Mouse (Mus musculus) G1E (cell line): ENCODE data around the gene Zc3hc1. TPM values are rescaled to one million over a fixed set of nuclear protein-coding genes. Genes with fewer than 3 reads are reported as not detected.

ENCODE experiments used
- ATAC-seq: 2 replicates; pipeline ENCODE4 v1.8.0; 2016; ENCODE audit warnings: mild to moderate bottlenecking; ENCODE audit not compliant: insufficient number of reproducible peaks, poor library complexity, low FRiP score, severe bottlenecking; ENCODE audit errors: extremely low read depth
- DNase-seq: peaks from one replicate; pipeline ENCODE4 v3.0.0; 2012; ENCODE audit warnings: low spot score
- H3K27me3 ChIP-seq: 2 replicates; pipeline ENCODE4 v1.6.1; 2012; ENCODE audit warnings: mild to moderate bottlenecking, low read length, inconsistent platforms; ENCODE audit not compliant: insufficient read depth
- H3K36me3 ChIP-seq: replicated peaks from 2 replicates; pipeline ENCODE3; 2012; ENCODE audit warnings: mild to moderate bottlenecking, inconsistent platforms
- H3K4me1 ChIP-seq: 2 replicates; pipeline ENCODE4 v1.6.1; 2012; ENCODE audit warnings: low read depth, low read length, inconsistent platforms, mixed read lengths; ENCODE audit not compliant: insufficient read depth
- H3K4me3 ChIP-seq: 2 replicates; pipeline ENCODE4 v1.5.1; 2012; ENCODE audit warnings: low read depth, mild to moderate bottlenecking, inconsistent platforms, low read length, moderate library complexity, mixed read lengths
- H3K9me3 ChIP-seq: replicated peaks from 2 replicates; pipeline ENCODE4 v1.6.1; 2012; ENCODE audit warnings: inconsistent platforms
- CTCF ChIP-seq: IDR thresholded peaks from 2 replicates; pipeline ENCODE4 v1.5.1; 2012; ENCODE audit warnings: low read depth, low read length, inconsistent platforms, mixed read lengths
- GATA1 ChIP-seq: IDR thresholded peaks from 2 replicates; pipeline ENCODE4 v1.6.1; 2012; ENCODE audit warnings: borderline replicate concordance, low read length, inconsistent platforms, mixed read lengths
- GATA2 ChIP-seq: IDR thresholded peaks from 2 replicates; pipeline ENCODE4 v1.6.1; 2012; ENCODE audit warnings: low read depth, low read length, inconsistent platforms, borderline replicate concordance
- POLR2AphosphoS5 ChIP-seq: IDR thresholded peaks from 2 replicates; pipeline ENCODE4 v1.6.1; 2012; ENCODE audit warnings: low read depth, low read length, inconsistent platforms; ENCODE audit not compliant: insufficient replicate concordance
- TAL1 ChIP-seq: conservative IDR thresholded peaks from 2 replicates; pipeline ENCODE4 v1.6.1; 2012; ENCODE audit warnings: low read depth, low read length, inconsistent platforms, mixed read lengths
- polyA plus RNA-seq: library from polyadenylated mRNA; stranded (reverse); fragments of >175 nt; gene quantifications from 2 replicates; pipeline ENCODE4 v1.2.3, GENCODE M21; 2012
- total RNA-seq, 2 experiments: library from RNA; stranded (forward) in 1 of 2; stranded (reverse) in 1 of 2; fragments of 200-1000 nt in 1 of 2; fragments of >200 nt in 1 of 2; fragmentation: Nextera tagmentation in 1 of 2; gene quantifications; 2 replicates each; pipeline ENCODE4 v1.2.3; 2014 to 2017

Zc3hc1 gene
- total and polyA plus RNA-seq, 3 experiments: 22.0 to 71.3 (median 53.0) TPM

DNA sequence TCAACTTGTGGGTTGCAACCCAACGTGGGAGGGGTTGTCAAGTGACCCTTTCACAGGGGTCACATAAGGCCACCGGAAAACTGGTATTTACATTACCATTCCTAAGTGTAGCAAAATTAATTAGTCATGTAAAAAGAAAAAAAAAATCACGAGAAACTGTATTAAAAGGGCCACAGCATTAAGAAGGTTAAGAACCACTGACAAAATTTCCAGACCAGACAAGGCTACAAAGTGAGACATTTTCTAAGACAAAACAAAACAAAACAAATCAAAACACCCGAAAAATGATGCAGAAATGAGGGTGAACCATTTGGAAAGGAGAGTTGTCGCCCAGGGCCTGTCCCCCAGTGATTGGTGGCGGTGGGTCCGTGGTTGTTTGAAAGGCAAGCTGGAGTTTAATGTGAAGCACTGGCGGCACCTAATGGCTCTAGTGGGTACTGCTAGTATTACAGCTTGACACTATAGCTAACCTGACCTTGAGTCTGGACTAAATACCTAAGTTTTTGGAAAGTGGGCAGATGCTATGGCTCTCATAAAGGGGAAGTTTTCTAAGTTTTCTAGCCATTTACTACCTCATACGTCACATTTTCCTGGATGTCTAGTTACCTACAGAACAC is 33.2 kb downstream of the Zc3hc1 start:
- peaks cover 28% of the 10 kb centered on the region for H3K4me1 ChIP-seq
- peaks cover 8% of the 10 kb centered on the region for H3K36me3 ChIP-seq
- H3K9me3 ChIP-seq: no peaks in the 10 kb centered on the region
- H3K27me3 ChIP-seq: no peaks in the 10 kb centered on the region
- DNase-seq (peak; percentile 46), ATAC-seq (peak; percentile 45; the same call in 1 of the 2 replicates)
- TF ChIP-seq CTCF: peak; percentile 74
- no peak for TF ChIP-seq GATA2
- no peak overlapping the region for H3K4me3 ChIP-seq

DNA sequence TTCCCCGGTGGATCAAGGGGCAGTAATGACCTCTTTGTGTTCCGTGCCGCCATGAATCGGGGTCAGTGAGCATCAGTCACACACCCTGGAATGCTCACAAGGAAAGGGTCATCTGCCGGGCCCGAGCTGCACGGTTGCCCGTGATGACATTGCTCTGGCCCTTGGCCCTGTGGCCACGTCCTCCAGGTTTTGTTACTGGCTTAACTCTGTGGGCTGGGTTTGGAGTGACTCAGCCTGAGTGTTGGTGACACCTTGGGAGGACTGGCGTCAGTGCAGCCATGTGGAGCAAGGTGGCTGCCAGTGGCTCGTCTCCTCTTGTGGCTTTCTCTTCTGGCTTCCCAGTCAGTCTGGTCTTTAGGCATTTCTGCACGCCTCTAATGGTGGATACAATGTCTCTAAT is 34.1 kb downstream of the Zc3hc1 start:
- no peaks in the 10 kb centered on the region for H3K9me3 ChIP-seq
- TF ChIP-seq CTCF (no peak), GATA1 (no peak), POLR2AphosphoS5 (no peak), GATA2 (no peak)
- H3K4me3 ChIP-seq: no peak overlapping the region
- DNase-seq (no peak), ATAC-seq (no peak)
- H3K4me1 ChIP-seq: peaks cover 35% of the 10 kb centered on the region
- peaks cover 3% of the 10 kb centered on the region for H3K36me3 ChIP-seq
- peaks cover 7% of the 10 kb centered on the region for H3K27me3 ChIP-seq

DNA sequence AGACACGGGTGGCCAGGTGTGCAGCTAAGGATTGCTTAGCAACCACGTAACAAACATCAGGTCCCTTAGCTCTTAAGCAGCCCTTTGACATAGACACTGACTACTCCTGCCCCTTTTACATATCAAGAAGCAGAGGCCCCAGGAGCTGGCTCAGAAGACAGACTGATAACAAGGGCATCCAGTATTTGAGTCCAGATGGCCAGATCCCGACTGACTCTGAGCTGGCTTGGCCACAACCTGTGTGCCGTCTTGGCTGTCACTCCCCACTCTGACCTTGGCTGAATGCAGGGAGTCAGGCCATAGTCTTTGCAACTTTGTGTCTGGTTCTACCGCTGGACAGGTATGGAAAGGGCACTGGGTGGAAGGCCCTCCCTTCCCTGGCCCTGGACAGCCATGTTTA is 34.7 kb downstream of the Zc3hc1 start:
- Histone ChIP-seq H3K27me3 (peaks cover 7% of the 10 kb centered on the region), H3K4me1 (peaks cover 38% of the 10 kb centered on the region), H3K9me3 (no peaks in the 10 kb centered on the region), H3K36me3 (peaks cover 3% of the 10 kb centered on the region), H3K4me3 (no peak overlapping the region)
- ATAC-seq: no peak
- TF ChIP-seq POLR2AphosphoS5: no peak
- TF ChIP-seq TAL1: no peak
- no peak for TF ChIP-seq GATA2
- no peak for TF ChIP-seq GATA1
- TF ChIP-seq CTCF: no peak
- no peak for DNase-seq

DNA sequence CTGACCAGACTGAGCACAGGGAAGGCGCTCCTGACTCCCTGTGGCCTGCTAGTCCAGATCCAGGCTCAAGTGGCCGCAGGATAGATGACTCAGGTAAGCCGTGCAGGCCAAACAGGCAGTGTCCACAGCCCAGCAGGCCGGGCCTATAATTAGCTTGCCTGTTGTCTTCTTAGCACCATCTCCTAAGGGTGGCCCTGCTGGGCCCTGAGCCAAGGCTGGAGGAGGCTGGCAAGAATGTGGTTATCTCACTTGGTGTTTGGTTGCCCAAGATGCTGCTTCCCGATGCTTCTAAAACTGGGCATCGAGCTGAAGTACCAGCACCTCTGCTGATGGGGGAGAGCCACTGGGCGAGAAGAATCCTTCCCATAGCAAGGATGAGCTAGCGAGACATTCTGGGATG is 35.1 kb downstream of the Zc3hc1 start:
- Histone ChIP-seq H3K27me3 (peaks cover 7% of the 10 kb centered on the region), H3K4me1 (peaks cover 42% of the 10 kb centered on the region), H3K36me3 (peaks cover 3% of the 10 kb centered on the region), H3K9me3 (no peaks in the 10 kb centered on the region), H3K4me3 (no peak overlapping the region)
- no peak for DNase-seq
- no peak for TF ChIP-seq GATA2
- TF ChIP-seq TAL1: no peak
- ATAC-seq: no peak

DNA sequence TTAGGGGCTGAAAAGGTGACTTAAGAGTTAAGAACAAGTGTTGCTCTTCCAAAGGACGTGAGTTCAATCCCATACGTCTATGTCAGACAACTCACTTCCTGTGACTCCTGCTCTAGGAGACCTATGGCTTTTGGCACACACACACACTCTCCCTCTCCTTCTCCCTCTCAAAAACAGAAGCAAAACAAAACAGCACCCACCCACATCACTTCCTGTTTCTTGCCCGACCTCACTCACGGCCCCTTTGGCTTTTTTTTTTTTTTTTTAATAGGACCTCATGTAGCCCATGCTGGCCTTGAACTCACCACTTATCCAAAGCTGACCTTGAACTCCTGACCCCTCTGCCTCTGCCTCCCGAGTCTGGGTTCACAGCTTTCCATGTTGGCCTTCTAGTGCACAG is 36.1 kb downstream of the Zc3hc1 start:
- no peak overlapping the region for H3K4me3 ChIP-seq
- DNase-seq (no peak), ATAC-seq (no peak)
- TF ChIP-seq POLR2AphosphoS5: no peak
- TF ChIP-seq GATA2: no peak
- no peak for TF ChIP-seq TAL1
- TF ChIP-seq GATA1: no peak
- no peak for TF ChIP-seq CTCF
- peaks cover 42% of the 10 kb centered on the region for H3K4me1 ChIP-seq
- no peaks in the 10 kb centered on the region for H3K36me3 ChIP-seq
- H3K27me3 ChIP-seq: peaks cover 7% of the 10 kb centered on the region
- no peaks in the 10 kb centered on the region for H3K9me3 ChIP-seq

DNA sequence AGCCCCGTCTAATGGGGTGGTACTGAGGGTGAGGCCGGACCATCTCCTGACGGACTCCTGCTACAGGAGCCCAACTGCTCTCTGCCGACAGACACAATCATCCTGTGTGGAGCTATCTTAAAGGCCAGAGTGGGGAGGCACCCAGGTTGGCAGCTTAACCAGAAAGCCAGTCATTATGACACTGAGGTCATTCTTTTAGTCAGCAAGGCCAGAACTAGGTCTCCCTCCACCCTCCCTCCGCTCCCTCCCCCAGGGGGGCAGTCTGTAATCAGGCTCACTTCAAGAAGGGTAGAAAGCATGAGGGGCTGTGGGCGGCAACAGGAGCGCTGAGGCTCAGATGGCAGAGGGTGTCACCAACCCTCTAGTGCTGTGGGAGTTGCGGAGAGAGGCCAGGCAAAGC is 37.2 kb downstream of the Zc3hc1 start:
- H3K4me3 ChIP-seq: no peak overlapping the region
- H3K4me1 ChIP-seq: peaks cover 42% of the 10 kb centered on the region
- H3K36me3 ChIP-seq: no peaks in the 10 kb centered on the region
- no peak for ATAC-seq
- peaks cover 7% of the 10 kb centered on the region for H3K27me3 ChIP-seq
- TF ChIP-seq POLR2AphosphoS5: no peak
- TF ChIP-seq CTCF: no peak
- no peak for TF ChIP-seq GATA2
- no peak for TF ChIP-seq TAL1
- no peak for TF ChIP-seq GATA1
- no peaks in the 10 kb centered on the region for H3K9me3 ChIP-seq
- no peak for DNase-seq

DNA sequence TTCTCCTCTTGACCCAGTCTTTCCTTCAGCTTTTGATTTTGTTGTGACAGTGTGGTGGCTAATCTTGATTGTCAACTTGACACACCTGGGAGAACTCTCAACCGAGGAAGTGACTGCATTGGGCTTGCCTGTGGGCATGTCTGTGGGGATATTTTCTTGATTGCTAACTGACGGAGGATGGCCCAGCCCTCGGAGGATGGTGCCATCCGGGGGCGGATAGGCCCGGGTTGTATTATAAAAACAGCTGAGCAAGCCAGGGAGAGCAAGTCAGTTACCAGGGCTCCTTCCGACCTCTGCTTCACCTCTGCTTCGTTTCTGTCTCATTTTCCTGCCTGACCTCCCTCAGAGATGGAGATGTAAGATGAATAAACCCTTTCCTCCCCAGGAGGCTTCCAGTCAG is 38.1 kb downstream of the Zc3hc1 start:
- peak; percentile 12 for DNase-seq
- Histone ChIP-seq H3K9me3 (no peaks in the 10 kb centered on the region), H3K4me1 (peaks cover 42% of the 10 kb centered on the region), H3K4me3 (no peak overlapping the region), H3K36me3 (no peaks in the 10 kb centered on the region), H3K27me3 (peaks cover 7% of the 10 kb centered on the region)
- no peak for ATAC-seq
- TF ChIP-seq TAL1 (no peak), POLR2AphosphoS5 (no peak), CTCF (no peak), GATA2 (no peak), GATA1 (no peak)
